In the genomic region with DNA sequence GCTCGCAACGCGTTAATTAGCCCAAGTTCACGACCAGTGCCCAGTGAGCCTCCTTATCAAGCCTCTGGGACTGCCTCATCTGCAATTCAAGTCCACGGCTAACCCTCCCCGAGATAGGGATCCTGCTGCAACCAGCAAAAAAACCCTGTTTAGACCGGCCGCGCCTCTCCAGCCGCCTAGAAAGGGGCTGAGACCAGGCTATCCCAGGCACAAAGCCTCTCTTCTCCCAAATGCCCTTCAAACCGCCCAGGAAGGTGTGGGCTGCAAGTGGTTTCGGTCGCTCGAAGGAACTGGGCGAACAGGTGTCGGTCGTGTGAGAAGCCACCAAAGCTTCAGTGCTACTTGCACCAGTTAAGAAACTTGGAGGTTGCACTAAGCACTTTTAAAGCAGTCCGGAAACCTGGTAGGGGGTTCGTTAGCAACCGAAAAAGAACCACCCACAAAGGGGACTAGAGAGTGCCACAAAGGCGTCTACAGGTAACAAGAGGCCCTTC, we compare ENCODE assay signal across 8 mouse cellular contexts. TPM values are rescaled to one million over a fixed set of nuclear protein-coding genes. Genes with fewer than 3 reads are reported as not detected.
DNase-seq lines count a peak whose midpoint lies in the region; ATAC-seq and TF ChIP-seq lines count a peak whose summit lies in the region.

No protein-coding gene starts in this region.

- peak overlapping the region; percentile 63 for H3K9ac ChIP-seq in hindbrain, postnatal 0 days (replicated peaks; ENCODE audit: low read length)
- peak overlapping the region; percentile 95 for H3K9ac ChIP-seq in liver, embryonic 14.5 days (replicated peaks)

- peaks cover 14% of the 10 kb centered on the region; the same call in 1 of the 2 replicates for H3K4me1 ChIP-seq in hindbrain, postnatal 0 days (ENCODE audit: insufficient read depth, low read length)
- H3K4me1 ChIP-seq in liver, embryonic 14.5 days (replicated peaks; ENCODE audit: control insufficient read depth in 2 of 2, insufficient read depth in 2 of 2, low read length in 1 of 2): peaks cover 26 to 28% of the 10 kb centered on the region in 2 experiments

- H3K36me3 ChIP-seq in hindbrain, postnatal 0 days (ENCODE audit: insufficient read depth, low read length): no peaks in the 10 kb centered on the region
- no peaks in the 10 kb centered on the region for H3K36me3 ChIP-seq in liver, embryonic 14.5 days (replicated peaks; ENCODE audit: control insufficient read depth, insufficient read depth, low read depth)

- peak; percentile 75 for ATAC-seq in erythroid progenitor cell, adult 5-6 weeks (replicated peaks; ENCODE audit: low FRiP score, poor library complexity, severe bottlenecking)
- no peak for ATAC-seq in hindbrain, postnatal 0 days
- ATAC-seq in liver, embryonic 14.5 days (ENCODE audit: insufficient read depth): peak; percentile 62

- H3K4me2 ChIP-seq in hindbrain, postnatal 0 days (ENCODE audit: low read depth, low read length): peak overlapping the region; percentile 97
- H3K4me2 ChIP-seq in liver, embryonic 14.5 days (ENCODE audit: low read depth): peak overlapping the region; percentile 82

- under 1% methylated on average over 21 of the region's 21 CpGs for WGBS in hindbrain, postnatal 0 days
- WGBS in liver, embryonic 14.5 days (ENCODE audit: insufficient replicate concordance): 0% methylated on average over 21 of the region's 21 CpGs

- no peaks in the 10 kb centered on the region for H3K9me3 ChIP-seq in hindbrain, postnatal 0 days (ENCODE audit: low read length)
- H3K9me3 ChIP-seq in liver, embryonic 14.5 days (ENCODE audit: control insufficient read depth, low read length): no peaks in the 10 kb centered on the region

- peak; percentile 34 for DNase-seq in urinary bladder, postnatal 14 days (ENCODE audit: low spot score)
- DNase-seq in urinary bladder, postnatal 4 days (ENCODE audit: low spot score in 2 of 2): no peak
- DNase-seq in hindbrain, postnatal 0 days (ENCODE audit: low spot score): no peak
- peak; percentile 53 to 61 (median 60) for DNase-seq in liver, embryonic 14.5 days (ENCODE audit: low read depth in 3 of 3, low spot score in 3 of 3)
- peak; percentile 59 to 62 for DNase-seq in natural killer cell, adult 2 months (ENCODE audit: low spot score in 2 of 2)
- DNase-seq in thymus, postnatal 4 days: peak; percentile 67
- no peak for DNase-seq in cerebellum, adult 8-10 months

- TF ChIP-seq EP300 in liver, embryonic 14.5 days (IDR thresholded peaks at IDR 0.05; ENCODE audit: low read depth): no peak

- no peaks in the 10 kb centered on the region for H3K27me3 ChIP-seq in hindbrain, postnatal 0 days (ENCODE audit: insufficient read depth, low read length)
- no peaks in the 10 kb centered on the region for H3K27me3 ChIP-seq in liver, embryonic 14.5 days (ENCODE audit: control insufficient read depth, insufficient read depth, low read length)

- peak overlapping the region; percentile 79 for H3K27ac ChIP-seq in hindbrain, postnatal 0 days
- H3K27ac ChIP-seq in liver, embryonic 14.5 days: peak overlapping the region; percentile 54

- H3K4me3 ChIP-seq in hindbrain, postnatal 0 days (ENCODE audit: low read length): peak overlapping the region; percentile 72
- peak overlapping the region; percentile 86 to 92 for H3K4me3 ChIP-seq in liver, embryonic 14.5 days (ENCODE audit: insufficient read depth in 1 of 2, low read depth in 2 of 2, low read length in 2 of 2)

- no peak for TF ChIP-seq CTCF in hindbrain, postnatal 0 days (IDR thresholded peaks at IDR 0.05; ENCODE audit: low read depth)
- no peak for TF ChIP-seq CTCF in liver, embryonic 14.5 days (IDR thresholded peaks at IDR 0.05; ENCODE audit: low read depth)

RNA-seq across cellular contexts. Expression of a gene that starts 0.5 kb away (rescaled TPM):
- 59.5 and 69.6 TPM in 2 replicates for total RNA-seq in erythroid progenitor cell, adult 5-6 weeks (2015; ENCODE audit: low replicate concordance)
- 196 and 254 TPM in 2 replicates for total RNA-seq in erythroid progenitor cell, adult 5-6 weeks (2017; ENCODE audit: low replicate concordance)
- total RNA-seq in hindbrain, postnatal 0 days (2014; rRNA removed): 44.7 and 52.6 TPM in 2 replicates
- 62.4 and 72.7 TPM in 2 replicates for polyA plus RNA-seq in hindbrain, postnatal 0 days (2015; fragmentation: Nextera tagmentation; extraction: Ambion mirVana)
- 17.6 and 31.2 TPM in 2 replicates for polyA plus RNA-seq in liver, embryonic 14.5 days (2012; rRNA removed)
- 41.7 and 52.8 TPM in 2 replicates for polyA plus RNA-seq in liver, embryonic 14.5 days (2014; fragmentation: Nextera tagmentation; extraction: Ambion mirVana)

Comparison
In these comparisons a context has a peak if more than half of its experiments do, and no peak if none do; other contexts are left out.
1. DNase-seq: peak in urinary bladder, postnatal 14 days (single experiment), liver, embryonic 14.5 days (3 of 3), natural killer cell, adult 2 months (2 of 2) and thymus, postnatal 4 days (single experiment); none in urinary bladder, postnatal 4 days (0 of 2), hindbrain, postnatal 0 days (single experiment) and cerebellum, adult 8-10 months (single experiment).